Mouse (Mus musculus): ENCODE results near the gene Xrn2.

The Xrn2 gene

DNA sequence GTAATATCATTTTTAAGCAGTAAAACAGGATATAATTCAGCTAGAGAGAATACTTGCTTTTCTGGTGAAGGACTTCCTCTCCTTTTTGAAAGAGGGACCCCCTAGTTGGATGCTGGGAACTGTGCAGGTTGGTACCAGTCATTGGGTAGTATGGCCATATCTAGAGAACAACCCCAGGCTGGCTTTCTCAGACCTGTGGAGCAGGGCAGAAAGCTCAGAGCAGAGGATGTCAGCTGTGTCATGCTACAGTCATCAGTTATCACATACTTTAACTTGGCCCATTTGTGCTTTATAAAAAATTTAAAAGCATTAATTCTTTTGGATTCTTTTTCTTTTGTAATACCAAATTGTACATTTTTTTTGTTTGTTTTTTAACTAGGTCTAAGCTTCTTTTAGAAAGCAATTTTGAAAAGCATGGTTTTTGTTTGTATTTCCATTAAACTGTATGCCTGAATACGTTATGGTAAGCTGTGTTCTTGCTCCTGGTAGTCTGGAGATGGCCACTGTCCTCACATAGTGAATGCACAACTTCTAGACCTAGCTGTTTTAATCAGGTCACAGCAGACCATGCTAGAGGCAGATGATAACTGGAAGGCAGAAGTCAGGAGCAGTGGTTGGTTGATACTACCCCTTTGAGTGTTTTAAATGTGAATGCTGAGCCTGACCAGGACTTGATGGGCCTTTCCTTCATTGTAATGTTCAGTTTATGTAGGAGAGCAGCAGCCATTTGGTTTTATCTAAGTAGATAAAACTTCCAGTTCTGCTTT, 54.9 kb downstream of the Xrn2 start:
- DNase-seq (ENCODE audit: low spot score) = peak; percentile 26

DNA sequence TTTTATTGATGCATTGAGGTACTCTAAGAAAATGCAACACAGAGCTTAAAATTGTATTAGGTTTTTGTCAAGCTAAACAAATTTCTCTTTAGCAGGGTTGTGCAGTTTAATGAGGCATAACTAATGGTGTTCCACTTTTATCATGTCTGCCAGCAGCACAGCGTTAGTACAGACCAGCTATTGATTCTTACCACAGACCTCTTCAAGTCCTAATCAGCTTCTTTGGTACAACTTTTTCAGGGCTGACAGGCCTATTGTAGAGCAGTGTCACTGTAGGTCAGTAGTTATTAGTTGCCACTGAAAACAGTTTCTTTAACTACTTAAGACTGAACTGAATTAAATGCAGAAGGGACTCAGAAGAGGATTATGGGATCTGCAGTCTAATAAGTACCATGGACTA, 56.3 kb downstream of the Xrn2 start:
- no peak for DNase-seq (ENCODE audit: low spot score)

DNA sequence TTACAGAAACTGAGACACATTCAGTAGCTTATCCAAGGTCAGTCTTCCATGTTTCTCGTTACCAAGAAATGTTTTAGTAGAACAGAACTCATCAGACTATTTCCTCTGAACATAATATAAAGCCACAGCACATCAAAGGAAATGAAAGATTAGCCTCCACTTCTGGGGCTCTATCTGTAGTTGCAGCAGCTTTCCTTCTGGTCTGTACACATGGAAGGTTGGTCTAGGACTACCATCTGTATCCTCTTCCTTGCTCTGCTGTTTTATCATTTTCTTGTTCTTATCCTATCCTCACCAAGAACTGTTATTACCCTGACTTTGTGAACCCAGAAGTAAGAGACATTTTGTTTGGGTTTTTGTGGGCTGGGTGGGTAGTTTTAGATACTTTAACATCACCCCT, 57.5 kb downstream of the Xrn2 start:
- DNase-seq (ENCODE audit: low spot score) = no peak

DNA sequence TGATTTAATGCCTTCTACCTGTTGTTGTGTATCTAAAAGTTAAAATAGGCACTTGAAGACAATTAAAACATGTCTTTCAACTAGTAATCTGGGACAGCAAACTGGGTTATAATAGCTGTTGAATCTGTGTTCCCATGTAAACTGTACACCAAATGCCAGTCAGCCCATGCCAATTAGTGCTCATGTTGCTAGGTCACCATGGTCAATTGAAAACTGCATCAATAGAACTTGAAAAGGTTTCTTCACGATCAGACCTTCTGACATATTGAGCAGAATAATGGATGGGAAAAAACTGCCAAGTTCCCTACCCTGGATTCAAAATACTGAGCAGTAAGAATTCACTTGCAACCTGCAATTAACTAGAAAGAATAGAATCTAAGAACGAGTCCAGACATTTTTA, 61.2 kb downstream of the Xrn2 start:
- no peak for DNase-seq (ENCODE audit: low spot score)

DNA sequence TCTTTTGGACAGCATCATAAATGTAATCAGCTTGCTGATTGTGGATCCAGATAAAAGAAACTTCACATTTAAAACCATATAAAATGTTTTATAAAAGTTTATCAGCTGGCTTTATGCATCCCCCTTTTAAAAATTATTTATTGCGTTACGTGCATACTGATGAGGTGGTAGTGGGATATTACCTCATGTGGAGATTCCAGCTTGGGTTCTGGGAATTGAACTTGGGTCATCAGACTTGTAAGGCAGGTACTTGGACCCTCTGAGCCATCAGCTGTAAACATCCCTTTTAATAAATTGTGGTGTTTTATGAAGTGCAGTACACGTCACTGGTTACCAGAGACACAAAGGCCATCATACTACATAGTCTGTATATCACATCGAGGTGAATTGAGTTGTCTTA, 61.6 kb downstream of the Xrn2 start:
- no peak for DNase-seq (ENCODE audit: low spot score)

DNA sequence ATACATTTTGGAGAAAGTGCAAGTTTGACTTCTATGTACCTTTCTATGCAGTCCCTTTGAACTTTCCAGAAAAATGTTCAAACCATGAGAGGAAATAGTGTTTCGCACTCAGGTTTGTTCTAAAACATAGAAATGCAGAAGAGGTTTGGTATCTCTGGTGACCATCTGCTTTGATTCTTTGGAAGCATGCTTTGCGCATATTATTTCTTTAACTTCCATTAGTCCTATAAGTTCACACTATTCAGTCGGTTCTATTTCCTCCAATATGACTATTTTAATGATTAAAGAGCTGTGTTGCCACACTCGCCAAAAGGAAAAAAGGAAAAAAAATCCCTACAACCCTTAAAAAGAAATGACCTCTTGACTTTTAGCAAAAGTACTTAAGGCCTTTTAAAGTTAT, 69.6 kb downstream of the Xrn2 start:
- DNase-seq (ENCODE audit: low spot score) = no peak

DNA sequence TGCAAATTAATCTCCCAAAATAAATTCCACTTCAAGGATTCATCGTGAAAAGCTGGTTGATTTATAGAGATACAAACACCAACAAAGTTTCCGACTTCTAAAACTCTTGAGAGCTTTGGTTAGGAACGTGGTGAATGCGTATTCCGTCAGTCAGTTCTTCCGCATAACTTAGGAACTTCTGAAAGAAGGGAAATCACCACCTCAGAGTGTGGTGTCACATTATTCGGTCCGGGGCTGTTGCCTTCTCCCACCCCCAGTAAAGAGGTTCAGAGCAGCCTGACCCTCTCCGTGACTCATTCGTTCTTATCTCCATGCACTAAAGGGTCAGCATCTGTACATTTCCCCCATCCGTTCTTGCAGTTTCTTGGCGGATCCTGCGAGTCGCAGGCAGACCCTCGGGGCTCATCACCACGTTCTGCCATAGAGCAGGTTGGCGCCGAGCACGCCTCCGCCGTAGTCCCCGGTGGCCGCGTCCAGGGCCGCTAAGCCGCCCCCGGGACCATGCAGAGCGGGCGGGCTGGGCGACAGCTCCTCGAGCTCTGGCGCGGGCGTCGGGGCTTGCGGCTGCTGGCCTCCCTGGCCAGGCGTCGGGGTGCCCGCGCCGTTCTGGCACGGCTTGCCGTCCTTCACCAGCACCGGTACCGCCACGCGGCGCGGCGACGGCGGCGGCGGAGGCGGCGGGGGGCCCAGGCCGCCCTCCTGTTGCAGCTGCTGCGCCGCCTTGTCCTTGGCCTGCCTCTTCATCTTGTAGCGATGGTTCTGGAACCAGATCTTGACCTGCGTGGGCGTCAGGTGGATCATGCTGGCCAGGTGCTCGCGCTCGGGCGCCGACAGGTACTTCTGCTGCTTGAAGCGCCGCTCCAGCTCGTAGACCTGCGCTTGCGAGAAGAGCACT, 70.9 kb downstream of the Xrn2 start:
- no peak for DNase-seq (ENCODE audit: low spot score)

DNA sequence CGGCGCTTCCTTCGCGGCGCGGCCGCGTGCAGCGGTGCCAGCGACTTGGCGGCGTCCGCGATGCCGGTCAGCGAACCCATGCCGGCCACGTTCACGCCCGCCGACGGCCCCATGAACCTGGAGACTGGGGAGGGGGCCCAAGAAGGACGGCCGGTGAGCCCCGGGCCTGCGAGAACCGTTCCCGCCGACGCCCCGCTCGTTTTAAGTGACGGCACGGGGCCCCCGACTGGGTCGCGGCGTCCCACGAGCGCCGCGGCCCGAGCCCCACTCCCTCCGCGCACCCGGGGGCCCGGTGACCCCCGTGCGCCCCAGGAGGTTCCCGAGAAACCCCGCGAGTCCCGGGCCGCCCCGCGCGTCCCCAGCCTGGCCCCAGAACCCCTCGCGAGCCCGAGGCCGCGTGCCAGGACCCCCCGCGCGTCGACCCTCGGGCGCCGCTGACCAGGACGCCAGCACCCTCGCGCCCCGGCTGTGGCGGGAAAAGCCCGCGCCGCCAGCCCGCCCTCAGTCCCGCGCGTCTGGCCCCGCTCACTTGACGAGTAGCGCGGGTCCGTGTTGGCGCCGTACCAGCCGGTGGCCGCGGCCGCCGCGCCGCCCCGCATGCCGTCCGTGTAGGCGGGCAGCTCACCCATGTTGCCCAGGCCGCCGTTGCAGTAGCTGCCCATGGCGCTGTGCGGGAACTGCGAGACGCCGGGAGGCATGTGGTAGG, 71.7 kb downstream of the Xrn2 start:
- DNase-seq (ENCODE audit: low spot score) = no peak

DNA sequence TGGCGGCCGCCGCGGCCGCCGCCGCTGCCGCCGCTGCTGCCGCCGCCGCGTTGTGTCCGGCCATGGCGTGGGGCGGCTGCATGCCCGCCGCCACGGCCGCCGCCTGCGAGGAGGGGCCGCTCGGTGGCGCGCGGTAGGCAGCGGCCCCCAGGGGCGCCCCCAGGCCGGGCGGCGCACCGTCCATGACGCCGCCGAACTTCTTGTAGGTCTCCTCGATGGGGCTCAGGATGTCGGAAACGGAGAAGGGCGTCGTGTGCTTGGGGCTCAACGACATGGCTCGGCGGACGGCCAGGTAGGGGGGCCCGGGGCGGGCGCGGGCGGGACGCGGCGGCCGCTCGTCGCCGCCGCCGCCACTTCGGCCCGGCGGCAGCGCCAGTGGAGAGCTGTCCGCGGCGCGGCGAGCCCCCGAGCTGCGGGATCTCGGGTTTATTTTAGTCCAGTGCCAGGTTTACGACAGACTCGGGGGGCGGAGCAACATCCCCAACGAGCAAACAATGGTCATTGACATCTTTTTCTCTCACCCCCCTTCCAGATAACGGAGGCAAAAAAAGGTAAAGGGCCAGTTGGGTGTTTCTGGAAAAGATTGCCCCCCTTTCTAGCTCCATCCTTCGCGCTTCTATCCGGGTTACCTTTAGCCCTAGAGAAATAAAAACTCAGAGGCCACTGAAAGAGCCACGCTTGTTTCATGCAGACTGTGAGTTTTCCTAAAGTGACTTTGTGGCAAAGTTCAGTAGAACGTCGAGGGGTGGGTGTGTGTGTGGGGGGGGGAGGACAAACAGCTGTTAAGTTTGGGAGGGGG, 72.5 kb downstream of the Xrn2 start, which contains the start of gene Nkx2-4:
Gene Nkx2-4 (minus strand): TSS at position 374 of the 799 bp plus-strand sequence.
- no peak for DNase-seq (ENCODE audit: low spot score)

DNA sequence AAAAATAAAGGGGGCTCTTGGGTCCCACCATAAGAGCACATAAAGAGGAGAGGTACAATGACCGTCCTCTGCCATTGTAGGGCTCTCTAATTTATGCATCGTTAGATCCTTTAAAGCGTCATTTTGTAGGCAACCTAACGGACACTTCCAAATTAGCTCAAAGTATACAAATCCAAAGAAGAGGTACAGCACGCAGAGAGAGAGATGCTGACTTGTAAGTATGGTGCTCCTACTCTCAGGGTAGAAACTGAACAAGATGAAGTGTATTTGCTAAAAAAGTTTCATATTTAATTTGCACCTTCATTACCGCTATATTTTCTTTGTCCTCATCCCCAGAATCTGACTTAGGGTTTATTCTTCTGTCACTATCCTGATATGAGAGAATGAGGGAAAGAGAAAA, 73.1 kb downstream of the Xrn2 start:
- no peak for DNase-seq (ENCODE audit: low spot score)

DNA sequence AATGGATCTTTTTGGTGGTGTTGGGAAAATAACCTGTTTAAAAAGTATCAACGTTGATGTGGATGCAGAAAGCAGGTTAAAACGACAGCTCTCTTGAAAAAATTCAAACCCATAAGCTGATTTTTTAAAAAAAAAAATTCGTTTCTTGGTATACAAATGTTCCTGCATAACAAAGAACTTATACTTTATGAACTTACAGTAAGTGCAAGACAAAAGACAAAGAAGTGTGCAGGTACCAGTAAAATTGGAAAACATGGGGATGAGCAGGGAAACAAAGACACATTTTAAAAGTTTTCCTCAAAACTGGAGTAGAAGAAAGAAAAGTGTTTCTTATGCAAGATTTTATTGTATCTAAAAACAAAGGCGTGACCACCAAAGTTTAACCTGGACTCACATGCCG, 73.6 kb downstream of the Xrn2 start:
- no peak for DNase-seq (ENCODE audit: low spot score)

DNA sequence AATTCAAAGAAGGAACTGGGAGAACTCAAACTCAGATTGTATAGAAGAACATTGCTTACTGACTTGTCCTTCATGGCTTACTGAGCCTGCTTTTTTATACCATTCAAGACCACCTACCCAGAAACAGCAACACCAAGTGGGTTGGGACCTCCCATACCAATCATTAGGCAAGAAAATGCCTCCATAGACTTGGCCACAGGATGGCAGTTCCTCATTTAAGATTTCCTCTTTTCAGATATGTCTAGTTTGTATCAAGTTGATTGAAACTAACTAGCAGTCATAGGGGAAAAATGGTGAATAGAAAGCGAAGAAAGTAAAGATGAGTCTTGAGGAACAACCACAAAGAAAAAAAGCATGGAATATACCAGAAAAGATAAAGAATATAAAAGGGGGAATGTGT, 106.9 kb downstream of the Xrn2 start:
- DNase-seq (ENCODE audit: low spot score) = no peak

DNA sequence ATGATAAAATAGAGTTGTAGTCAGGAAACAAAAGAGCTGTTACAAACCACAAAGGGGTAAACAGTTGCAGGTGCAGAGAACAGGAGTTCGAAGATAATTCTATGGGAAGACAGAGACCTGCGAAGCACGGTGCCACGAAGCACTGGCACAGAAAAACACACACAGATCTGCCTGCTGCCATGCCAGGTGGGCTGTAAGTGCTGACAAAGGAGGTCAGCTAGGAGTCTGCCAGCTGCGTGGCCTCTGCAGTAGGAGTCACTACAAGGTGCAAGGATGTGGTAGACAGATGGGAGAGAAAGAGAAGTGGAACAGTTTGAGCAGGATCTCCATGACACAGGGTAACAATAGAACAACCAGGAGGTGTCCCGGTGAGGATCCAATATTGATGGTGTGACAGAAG, 114.6 kb downstream of the Xrn2 start:
- DNase-seq (ENCODE audit: low spot score) = no peak

Data from c-Kit-positive CD71-positive TER-119-positive erythroid progenitor cells, embryonic 14.5 days (primary cell).